Mouse (Mus musculus) c-Kit-positive CD71-negative TER-119-negative erythroid progenitor cells, embryonic 14.5 days (primary cell): Measurements from ENCODE around the gene Hspa8.
"Not testable (repeated sequence)": the region's sequence is repeated elsewhere in the genome, so short reads cannot be mapped to it uniquely, and the experiment has no call there.

Source experiments
- DNase-seq: peaks from one replicate; pipeline ENCODE4 v3.0.0-alpha.2; 2013; ENCODE audit warnings: low read depth

The Hspa8 gene

DNA sequence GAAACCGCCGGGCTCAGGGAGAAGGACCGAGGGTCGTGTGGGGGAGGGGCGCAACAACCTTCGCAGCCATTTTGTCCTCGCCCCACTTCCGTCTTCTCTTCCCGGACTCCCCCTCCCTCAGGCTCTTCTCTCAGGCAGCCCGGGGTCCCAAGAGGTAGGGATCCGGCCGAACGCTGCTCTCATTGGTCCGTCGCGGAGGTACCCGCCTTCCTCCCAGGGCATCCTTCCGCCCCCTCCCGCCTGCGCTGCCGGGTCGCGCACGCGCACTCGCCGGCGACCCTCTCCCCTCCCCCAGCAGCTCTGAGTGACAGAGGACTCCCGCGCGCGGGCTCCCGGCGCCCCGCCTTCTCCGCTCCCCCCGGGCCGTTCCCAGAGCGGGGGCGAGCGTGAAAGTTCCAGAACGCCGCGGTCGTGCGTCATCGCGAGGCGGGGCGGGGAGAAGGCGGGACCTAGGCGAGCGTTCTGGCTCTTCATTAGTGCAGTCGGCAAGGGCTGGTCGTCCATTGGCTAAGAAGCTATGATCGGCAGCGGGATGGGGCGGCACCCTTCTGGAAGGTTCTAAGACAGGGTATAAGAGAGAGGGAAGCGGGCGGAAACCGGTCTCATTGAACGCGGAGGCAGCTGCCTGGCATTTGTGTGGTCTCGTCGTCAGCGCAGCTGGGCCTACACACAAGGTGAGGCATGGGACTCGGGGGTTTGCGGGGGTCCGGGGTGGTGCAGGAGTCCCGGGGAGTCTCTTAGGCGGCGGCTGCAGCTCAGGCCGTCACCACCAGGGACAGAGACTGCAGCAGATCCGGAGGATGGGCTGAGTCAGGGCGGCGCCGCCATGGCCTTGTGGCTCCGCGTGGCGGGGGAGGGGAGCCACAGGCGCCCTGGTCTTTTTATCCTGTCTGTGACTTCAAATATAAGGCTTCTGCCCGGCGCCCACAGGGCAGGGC is at the start of gene Hspa8:
Hspa8 (plus strand) TSS at position 310 of the 938 bp plus-strand sequence.
- DNase-seq: peak; percentile 98

GRCm38 (mm10) chr9:40751749-40752148 is 49.0 kb upstream of the Hspa8 start:
- no peak for DNase-seq

GRCm38 (mm10) chr9:40756401-40756800 is 44.4 kb upstream of the Hspa8 start:
- no peak for DNase-seq

- no peak for DNase-seq
These were observed 43.6 kb upstream of the Hspa8 start for GRCm38 (mm10) chr9:40757105-40757626.

DNA sequence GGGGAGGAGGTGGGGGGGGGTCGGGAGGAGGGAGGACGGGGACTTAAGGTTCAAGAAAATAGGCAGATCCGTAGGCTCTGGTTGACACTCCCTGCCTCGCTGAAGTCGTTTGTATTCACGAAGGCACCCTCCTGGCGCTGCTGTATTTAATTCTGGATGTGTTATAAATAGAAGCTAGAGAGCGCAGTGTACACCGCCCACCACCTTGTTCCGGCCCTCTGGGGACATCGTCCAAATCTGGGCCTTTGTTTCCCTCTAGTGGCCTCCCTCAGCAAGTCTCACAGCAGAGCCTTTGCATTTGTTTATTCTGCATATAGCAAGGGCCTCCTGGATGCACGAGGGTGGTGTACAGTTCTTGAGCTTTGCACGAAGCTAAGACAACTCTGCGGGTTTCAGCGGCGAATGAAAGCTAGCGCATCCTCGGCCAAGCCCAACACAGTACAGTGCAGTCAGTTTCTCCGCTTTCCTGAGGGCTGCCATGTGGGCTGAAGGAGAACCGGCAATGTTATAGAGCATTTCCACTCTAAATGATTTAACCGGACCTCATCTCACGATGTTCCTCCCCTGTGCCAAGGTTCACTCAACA is 43.0 kb upstream of the Hspa8 start:
- peak; percentile 71 for DNase-seq

GRCm38 (mm10) chr9:40762354-40762753 is 38.4 kb upstream of the Hspa8 start:
- DNase-seq: no peak

GRCm38 (mm10) chr9:40764887-40765580 is 35.8 kb upstream of the Hspa8 start:
- no peak for DNase-seq

- no peak for DNase-seq
These were observed 35.2 kb upstream of the Hspa8 start for GRCm38 (mm10) chr9:40765581-40765940.

- DNase-seq: no peak
These were observed 34.7 kb upstream of the Hspa8 start for GRCm38 (mm10) chr9:40766058-40766605.

GRCm38 (mm10) chr9:40767946-40768345 is 32.8 kb upstream of the Hspa8 start:
- no peak for DNase-seq

DNA sequence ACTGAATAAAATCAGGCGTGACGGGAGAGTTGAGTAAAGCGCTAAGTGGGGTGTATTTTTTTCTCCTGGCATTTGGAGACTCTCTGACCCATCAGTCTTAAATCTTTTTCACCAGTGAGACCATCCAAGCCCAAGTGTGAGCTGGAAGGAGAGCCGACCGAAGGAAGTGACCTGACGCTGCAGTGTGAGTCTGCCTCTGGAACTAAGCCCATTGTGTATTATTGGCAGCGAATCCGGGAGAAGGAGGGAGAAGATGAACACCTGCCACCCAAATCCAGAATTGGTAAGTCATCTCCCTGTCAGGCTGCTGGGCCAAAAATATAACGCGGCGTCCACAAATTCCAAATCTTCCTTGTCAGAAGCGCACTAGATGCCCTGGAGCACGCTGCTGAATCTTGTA is 28.5 kb upstream of the Hspa8 start:
- no peak for DNase-seq

DNA sequence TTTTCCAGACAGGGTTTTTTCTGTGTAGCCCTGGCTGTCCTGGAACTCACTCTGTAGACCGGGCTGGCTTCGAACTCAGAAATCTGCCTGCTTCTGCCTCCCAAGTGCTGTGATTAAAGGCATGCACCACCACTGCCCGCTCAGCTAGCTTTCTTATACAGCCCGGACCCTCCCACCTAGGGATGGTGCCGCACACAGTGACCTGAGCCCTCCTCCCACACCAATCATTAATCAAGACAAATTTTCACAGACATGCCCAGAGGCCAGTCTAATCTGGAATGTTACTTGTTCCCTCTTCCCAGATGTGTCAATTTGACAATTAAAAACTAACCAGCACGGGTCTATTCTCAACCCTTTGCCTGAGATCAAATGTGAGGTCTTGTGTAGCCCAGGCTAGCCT is 27.6 kb upstream of the Hspa8 start:
- DNase-seq: not testable (repeated sequence)

- no peak for DNase-seq
These were observed 26.9 kb upstream of the Hspa8 start for GRCm38 (mm10) chr9:40773869-40774268.

DNA sequence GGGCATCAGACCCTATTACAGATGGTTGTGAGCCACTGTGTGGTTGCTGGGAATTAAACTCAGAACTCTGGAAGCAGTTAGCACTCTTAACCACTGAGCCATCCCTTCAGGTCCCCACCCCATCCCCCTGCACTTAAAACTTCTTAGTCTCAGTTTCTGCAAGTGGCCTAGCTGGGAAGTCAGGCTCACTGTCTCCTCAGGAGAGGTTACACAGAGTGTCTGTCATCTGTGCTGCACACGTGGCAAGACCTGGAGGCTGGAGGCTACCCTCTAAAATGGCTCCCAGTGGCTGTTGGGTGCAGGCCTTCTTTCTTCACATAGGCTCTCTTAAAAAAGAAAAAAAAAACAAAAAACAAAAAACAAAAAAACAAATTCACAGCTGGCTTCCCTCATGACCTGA is 24.7 kb upstream of the Hspa8 start:
- no peak for DNase-seq

DNA sequence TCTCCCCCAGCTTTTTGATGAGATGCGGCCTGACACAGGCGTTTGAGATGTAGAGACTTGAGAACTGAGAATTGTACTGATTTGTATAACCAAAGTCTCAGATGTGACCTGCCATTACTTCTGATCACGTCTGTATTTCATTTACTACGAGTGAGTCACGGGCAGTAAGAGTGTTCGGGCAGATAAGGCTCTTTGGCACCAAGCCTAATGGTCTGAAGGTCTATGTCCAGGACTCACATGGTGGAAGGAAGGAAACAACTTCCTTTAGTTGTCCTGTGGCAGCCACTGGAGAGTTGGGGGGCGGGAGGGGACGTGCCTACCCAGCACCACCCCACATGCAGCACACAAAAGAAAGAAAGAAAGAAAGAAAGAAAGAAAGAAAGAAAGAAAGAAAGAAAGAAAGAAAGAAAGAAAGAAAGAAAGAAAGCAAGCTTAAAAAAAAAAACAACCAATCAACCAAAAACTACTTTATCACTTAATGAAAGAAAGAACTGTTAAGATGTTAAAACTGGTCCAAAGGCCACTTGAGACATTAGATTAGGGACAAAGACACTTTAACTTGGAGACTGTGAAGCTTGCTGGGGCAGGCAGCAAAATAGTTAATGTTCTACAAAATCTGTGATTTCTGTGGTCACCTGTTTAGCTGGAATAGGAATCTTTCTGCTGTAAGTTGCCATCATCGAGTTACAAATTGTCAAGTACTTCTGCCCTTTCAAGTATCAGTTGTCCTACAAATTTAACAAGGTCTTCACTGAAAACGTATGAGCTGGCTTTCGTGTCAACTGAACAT is 24.1 kb upstream of the Hspa8 start:
- DNase-seq: no peak

GRCm38 (mm10) chr9:40780111-40780510 is 20.7 kb upstream of the Hspa8 start:
- DNase-seq: no peak

GRCm38 (mm10) chr9:40780892-40781725 is 19.7 kb upstream of the Hspa8 start:
- no peak for DNase-seq

DNA sequence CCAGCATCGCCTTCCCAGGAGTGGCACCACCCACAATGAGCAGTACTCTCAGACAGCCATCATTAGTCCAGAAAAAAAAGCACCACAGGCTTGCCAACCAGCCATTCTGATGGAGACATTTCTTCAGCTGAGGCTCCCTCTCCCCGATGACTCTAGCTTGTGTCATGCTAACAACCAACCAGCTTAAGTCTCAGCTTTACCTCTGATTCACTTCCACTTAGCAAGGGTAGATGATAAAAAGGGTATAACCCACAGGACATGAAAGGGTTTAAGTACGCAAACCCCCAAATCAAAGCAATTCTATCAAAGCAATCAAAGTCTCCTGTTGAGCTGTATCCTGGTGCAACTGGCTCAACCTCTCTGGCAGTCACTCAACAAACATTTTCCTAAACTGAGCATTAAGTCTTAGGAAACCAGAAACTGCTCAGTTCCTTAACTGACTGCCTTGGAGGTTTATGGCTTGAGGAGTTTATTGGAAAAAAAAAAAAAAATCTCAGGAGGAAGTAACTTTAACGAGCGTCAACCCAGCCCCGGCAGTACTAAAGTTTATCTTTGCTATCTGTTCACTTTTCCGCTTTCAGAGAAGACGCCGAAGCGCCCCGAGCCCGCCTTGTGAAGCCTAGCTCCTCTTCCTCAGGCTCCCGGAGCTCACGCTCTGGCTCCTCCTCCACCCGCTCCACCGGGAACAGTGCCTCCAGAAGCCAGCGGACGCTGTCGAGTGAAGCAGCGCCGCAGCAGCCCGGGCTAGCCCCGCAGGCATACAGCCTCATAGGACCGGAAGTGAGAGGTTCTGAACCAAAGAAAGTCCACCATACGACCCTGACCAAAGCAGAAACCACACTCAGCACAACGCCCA is 18.8 kb upstream of the Hspa8 start:
- no peak for DNase-seq

GRCm38 (mm10) chr9:40783641-40784373 is 17.0 kb upstream of the Hspa8 start:
- DNase-seq: peak; percentile 58
